Mouse (Mus musculus) embryonic fibroblast, embryonic 13.5 days (primary cell): Measurements from ENCODE around the gene Usp31. TPM values are rescaled to one million over a fixed set of nuclear protein-coding genes. Genes with fewer than 3 reads are reported as not detected.

Experiments
- H3K27ac ChIP-seq: 2 replicates; pipeline ENCODE4 v1.5.1; 2012; ENCODE audit warnings: low read length, control low read depth, inconsistent platforms; ENCODE audit not compliant: insufficient read depth
- H3K4me1 ChIP-seq: 2 replicates; pipeline ENCODE4 v1.6.1; 2011; ENCODE audit warnings: low read length; ENCODE audit not compliant: control insufficient read depth, insufficient read depth
- H3K4me3 ChIP-seq: 2 replicates; pipeline ENCODE4 v1.5.1; 2011; ENCODE audit warnings: mild to moderate bottlenecking, control low read depth, low read length; ENCODE audit not compliant: insufficient read depth
- CTCF ChIP-seq: IDR thresholded peaks from 2 replicates; pipeline ENCODE4 v1.5.1; 2011; ENCODE audit warnings: mild to moderate bottlenecking, control low read depth, low read length, moderate library complexity, borderline replicate concordance; ENCODE audit not compliant: insufficient read depth
- POLR2A ChIP-seq: IDR thresholded peaks from 2 replicates; pipeline ENCODE4 v1.6.1; 2011; ENCODE audit warnings: low read depth, mild to moderate bottlenecking, control low read depth, low read length, moderate library complexity
- polyA plus RNA-seq: library from polyadenylated mRNA; stranded (reverse); fragments of >200 nt; gene quantifications from 2 replicates; pipeline ENCODE4 v1.2.4, GENCODE M21; 2011; ENCODE audit warnings: low read depth; ENCODE audit not compliant: missing spikeins, insufficient read length

Gene Usp31
- polyA plus RNA-seq, 1 experiment = 13.7 TPM

DNA sequence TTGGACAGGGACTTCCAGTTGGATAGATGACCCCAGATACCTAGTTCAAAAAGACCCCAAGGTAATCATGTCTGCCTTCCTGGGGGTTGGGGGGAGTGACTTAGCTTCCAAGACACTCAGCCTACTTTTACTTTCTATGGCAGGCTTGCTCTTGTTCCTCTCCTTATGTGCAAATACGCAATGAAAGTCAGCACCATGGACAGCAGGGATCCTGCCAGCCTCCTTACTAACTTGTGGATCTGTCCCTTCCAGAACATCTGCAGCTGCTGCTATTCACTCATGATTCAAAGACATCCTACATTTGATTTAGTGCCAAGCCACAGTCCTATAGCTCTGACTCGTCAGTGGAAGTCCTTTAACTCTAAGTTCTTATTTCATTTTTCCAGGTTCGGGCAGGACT, 110.7 kb downstream of the Usp31 start:
- Histone ChIP-seq H3K4me1 (no peaks in the 10 kb centered on the region), H3K4me3 (no peak overlapping the region), H3K27ac (no peak overlapping the region)
- no peak for TF ChIP-seq POLR2A
- no peak for TF ChIP-seq CTCF

DNA sequence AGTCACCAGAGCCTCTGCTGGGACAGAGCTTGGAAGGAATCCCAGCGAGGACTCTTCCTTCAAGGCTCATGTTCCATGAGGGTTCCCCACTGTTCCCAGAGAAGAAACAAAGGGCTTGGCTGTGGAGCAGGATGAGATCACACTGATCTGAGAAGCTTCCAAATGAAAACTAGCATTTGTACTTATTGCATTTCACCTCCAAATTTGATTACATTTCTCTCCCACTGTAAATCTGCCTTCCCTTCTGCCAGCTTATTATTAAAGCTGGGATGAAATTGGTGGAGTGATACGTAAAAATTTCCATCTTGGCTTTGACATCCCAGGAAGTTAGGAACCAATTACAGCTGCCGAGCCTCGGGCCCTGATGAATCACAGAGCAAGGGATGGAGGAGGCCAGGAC, 111.6 kb downstream of the Usp31 start:
- Histone ChIP-seq H3K27ac (no peak overlapping the region), H3K4me3 (no peak overlapping the region), H3K4me1 (no peaks in the 10 kb centered on the region)
- TF ChIP-seq CTCF = no peak
- no peak for TF ChIP-seq POLR2A

GRCm38 (mm10) chr7:121595085-121595484, 112.0 kb downstream of the Usp31 start:
- no peak overlapping the region for H3K27ac ChIP-seq
- no peaks in the 10 kb centered on the region for H3K4me1 ChIP-seq
- TF ChIP-seq POLR2A (no peak), CTCF (no peak)
- H3K4me3 ChIP-seq = no peak overlapping the region

GRCm38 (mm10) chr7:121594623-121595022, 112.4 kb downstream of the Usp31 start:
- no peak for TF ChIP-seq CTCF
- no peak for TF ChIP-seq POLR2A
- H3K27ac ChIP-seq = no peak overlapping the region
- H3K4me3 ChIP-seq = no peak overlapping the region
- no peaks in the 10 kb centered on the region for H3K4me1 ChIP-seq

Other genes starting within 250 kb of the Usp31 start
- not detected in 2 replicates for gene Scnn1g, start 27.2 kb upstream of the Usp31 start, polyA plus RNA-seq
- gene Scnn1b, start 157.8 kb upstream of the Usp31 start, polyA plus RNA-seq = not detected in 2 replicates